Mouse (Mus musculus): ENCODE measurements at regions not wholly inside any gene's neighbourhood (a gene's known extent, or its start where the extent isn't known, plus 50 kb on each side); places are given as distances from the start of the nearest gene placed in this dataset.
"Not testable (repeated sequence)": the region's sequence is repeated elsewhere in the genome, so short reads cannot be mapped to it uniquely, and the experiment has no call there.

DNA sequence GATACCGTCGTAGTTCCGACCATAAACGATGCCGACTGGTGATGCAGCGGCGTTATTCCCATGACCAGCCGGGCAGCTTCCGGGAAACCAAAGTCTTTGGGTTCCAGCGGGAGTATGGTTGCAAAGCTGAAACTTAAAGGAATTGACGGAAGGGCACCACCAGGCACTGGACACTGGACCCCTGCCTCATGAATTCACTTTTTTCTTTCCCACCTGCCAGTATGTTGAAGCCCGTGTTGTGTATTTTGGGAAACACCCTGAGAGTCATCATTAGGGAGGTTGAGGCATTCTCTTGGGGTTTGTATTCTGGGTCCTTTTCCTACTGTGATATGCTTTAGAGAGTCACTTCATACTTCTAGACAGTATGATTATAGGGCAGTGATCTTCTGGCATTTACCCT is 197.9 kb downstream of the Samd9l start:
- not testable (repeated sequence) for H3K4me3 ChIP-seq (ENCODE audit: low read depth, low read length); H3K27ac ChIP-seq (ENCODE audit: insufficient read depth, low read depth, low read length); H3K4me1 ChIP-seq (ENCODE audit: control insufficient read depth, insufficient read depth, insufficient read length, low read length); H3K36me3 ChIP-seq (ENCODE audit: control insufficient read depth, insufficient read depth, low read length); H3K27me3 ChIP-seq (ENCODE audit: control insufficient read depth, insufficient read depth, low read length)
- WGBS: 54% methylated on average over 12 of the region's 12 CpGs

DNA sequence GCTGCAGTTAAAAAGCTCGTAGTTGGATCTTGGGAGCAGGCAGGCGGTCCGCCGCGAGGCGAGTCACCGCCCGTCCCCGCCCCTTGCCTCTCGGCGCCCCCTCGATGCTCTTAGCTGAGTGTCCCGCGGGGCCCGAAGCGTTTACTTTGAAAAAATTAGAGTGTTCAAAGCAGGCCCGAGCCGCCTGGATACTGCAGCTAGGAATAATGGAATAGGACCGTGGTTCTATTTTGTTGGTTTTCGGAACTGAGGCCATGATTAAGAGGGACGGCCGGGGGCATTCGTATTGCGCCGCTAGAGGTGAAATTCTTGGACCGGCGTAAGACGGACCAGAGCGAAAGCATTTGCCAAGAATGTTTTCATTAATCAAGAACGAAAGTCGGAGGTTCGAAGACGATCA is 198.3 kb downstream of the Samd9l start:
- Histone ChIP-seq H3K36me3 (ENCODE audit: control insufficient read depth, insufficient read depth, low read length) (no peaks in the 10 kb centered on the region), H3K27ac (ENCODE audit: insufficient read depth, low read depth, low read length) (no peak overlapping the region), H3K4me3 (ENCODE audit: low read depth, low read length) (no peak overlapping the region), H3K27me3 (ENCODE audit: control insufficient read depth, insufficient read depth, low read length) (no peaks in the 10 kb centered on the region), H3K4me1 (ENCODE audit: control insufficient read depth, insufficient read depth, insufficient read length, low read length) (no peaks in the 10 kb centered on the region)
- WGBS: 67% methylated on average over 33 of the region's 33 CpGs
- TF ChIP-seq POLR2A (IDR thresholded peaks at IDR 0.05; ENCODE audit: low read depth, low read length) (no peak), CTCF (IDR thresholded peaks at IDR 0.05; ENCODE audit: extremely low read depth, insufficient read length, insufficient replicate concordance, low read depth, low read length) (no peak)

DNA sequence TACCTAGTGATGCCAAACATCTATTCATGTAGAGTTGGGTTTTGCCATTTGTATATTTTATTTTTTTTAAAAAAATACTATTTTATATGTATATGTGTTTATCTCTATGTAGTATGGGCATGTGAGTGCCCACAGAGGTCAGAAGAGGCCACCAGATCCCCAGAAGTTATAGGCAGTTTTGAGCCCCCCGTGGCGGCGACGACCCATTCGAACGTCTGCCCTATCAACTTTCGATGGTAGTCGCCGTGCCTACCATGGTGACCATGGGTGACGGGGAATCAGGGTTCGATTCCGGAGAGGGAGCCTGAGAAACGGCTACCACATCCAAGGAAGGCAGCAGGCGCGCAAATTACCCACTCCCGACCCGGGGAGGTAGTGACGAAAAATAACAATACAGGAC is 198.8 kb downstream of the Samd9l start:
- not testable (repeated sequence) for H3K27me3 ChIP-seq (ENCODE audit: control insufficient read depth, insufficient read depth, low read length); H3K4me3 ChIP-seq (ENCODE audit: low read depth, low read length); H3K4me1 ChIP-seq (ENCODE audit: control insufficient read depth, insufficient read depth, insufficient read length, low read length); H3K36me3 ChIP-seq (ENCODE audit: control insufficient read depth, insufficient read depth, low read length); H3K27ac ChIP-seq (ENCODE audit: insufficient read depth, low read depth, low read length)
- 87% methylated on average over 18 of the region's 18 CpGs for WGBS

DNA sequence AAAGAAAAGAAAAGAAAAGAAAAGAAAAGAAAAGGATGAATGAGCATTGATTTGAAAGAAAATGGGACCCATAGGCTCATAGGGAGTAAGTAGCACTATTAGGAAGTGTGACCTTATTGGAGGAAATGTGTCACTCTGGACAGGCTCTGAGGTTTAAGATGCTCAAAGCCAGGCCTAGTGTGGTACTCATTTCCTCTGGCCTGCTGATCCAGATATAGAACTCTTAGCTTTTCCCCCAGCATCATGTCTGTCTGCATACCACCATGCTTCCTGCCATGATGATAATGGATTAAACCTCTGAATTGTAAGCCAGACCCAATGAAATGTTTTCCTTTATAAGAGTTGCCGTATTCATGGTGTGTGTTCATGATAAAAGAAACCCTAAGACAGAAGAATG is 206.9 kb downstream of the Samd9l start:
- not testable (repeated sequence) for H3K36me3 ChIP-seq (ENCODE audit: control insufficient read depth, insufficient read depth, low read length); H3K4me3 ChIP-seq (ENCODE audit: low read depth, low read length); H3K4me1 ChIP-seq (ENCODE audit: control insufficient read depth, insufficient read depth, insufficient read length, low read length); H3K27me3 ChIP-seq (ENCODE audit: control insufficient read depth, insufficient read depth, low read length); H3K27ac ChIP-seq (ENCODE audit: insufficient read depth, low read depth, low read length)
- 63% methylated on average over 1 of the region's 1 CpGs for WGBS

DNA sequence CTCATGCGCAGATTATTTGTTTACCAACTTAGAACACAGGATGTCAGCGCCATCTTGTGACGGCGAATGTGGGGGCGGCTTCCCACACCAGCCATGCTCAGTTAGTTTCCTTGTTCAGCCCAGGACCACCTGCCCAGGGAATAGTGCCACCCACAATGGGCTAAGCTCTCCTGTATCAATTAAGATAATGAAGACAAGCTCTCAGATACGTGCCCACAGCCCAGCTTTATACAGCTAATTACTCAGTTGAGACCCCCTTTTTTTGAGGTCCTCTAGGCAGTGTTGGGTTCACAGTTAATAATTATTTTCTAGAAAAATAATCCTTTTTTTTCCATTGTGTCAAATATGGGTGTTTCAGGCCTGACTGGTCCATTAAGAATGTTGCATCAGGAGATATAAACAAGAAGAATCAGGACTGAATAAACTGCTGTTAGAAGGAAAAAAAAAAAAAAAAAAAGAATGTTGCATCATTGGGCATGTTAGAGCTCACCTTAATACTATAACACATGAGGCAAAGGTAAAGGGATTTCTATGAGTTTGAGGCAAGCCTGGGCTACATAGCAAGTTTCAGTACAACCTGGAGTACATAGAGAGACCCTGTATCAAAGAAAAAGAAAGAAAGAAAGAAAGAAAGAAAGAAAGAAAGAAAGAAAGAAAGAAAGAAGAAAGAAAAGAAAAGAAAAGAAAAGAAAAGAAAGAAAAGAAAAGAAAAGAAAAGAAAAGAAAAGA is 207.5 kb downstream of the Samd9l start:
- 84% methylated on average over 6 of the region's 6 CpGs for WGBS
- not testable (repeated sequence) for H3K27ac ChIP-seq (ENCODE audit: insufficient read depth, low read depth, low read length); H3K36me3 ChIP-seq (ENCODE audit: control insufficient read depth, insufficient read depth, low read length); H3K4me3 ChIP-seq (ENCODE audit: low read depth, low read length); H3K27me3 ChIP-seq (ENCODE audit: control insufficient read depth, insufficient read depth, low read length); H3K4me1 ChIP-seq (ENCODE audit: control insufficient read depth, insufficient read depth, insufficient read length, low read length)

DNA sequence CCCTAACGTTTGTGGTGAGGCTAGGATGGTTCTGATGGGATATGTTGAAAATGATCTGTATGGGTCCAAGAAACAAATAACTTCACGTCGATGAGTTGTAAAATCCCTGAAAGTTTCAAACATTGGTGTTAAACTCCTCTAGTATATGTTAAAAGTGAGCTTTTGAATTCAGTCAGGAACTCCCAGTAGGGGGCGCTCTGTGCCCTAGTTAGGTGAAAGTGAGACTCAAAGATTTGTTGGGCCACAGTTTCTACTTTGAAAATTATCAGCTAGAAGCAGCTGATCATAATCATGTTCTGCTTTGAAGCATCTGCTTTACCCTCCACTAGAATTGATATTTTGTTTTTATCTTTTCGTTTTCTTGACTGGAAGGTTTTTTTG is 215.6 kb downstream of the Samd9l start:
- WGBS: 38% methylated on average over 5 of the region's 5 CpGs
- Histone ChIP-seq H3K36me3 (ENCODE audit: control insufficient read depth, insufficient read depth, low read length) (no peaks in the 10 kb centered on the region), H3K4me3 (ENCODE audit: low read depth, low read length) (no peak overlapping the region), H3K27me3 (ENCODE audit: control insufficient read depth, insufficient read depth, low read length) (no peaks in the 10 kb centered on the region), H3K4me1 (ENCODE audit: control insufficient read depth, insufficient read depth, insufficient read length, low read length) (0 out of 2 replicates have a peak, but pooled peaks cover 2% of the 10 kb centered on the region), H3K27ac (ENCODE audit: insufficient read depth, low read depth, low read length) (no peak overlapping the region)
- TF ChIP-seq POLR2A (IDR thresholded peaks at IDR 0.05; ENCODE audit: low read depth, low read length): no peak
- no peak for TF ChIP-seq CTCF (IDR thresholded peaks at IDR 0.05; ENCODE audit: extremely low read depth, insufficient read length, insufficient replicate concordance, low read depth, low read length)

DNA sequence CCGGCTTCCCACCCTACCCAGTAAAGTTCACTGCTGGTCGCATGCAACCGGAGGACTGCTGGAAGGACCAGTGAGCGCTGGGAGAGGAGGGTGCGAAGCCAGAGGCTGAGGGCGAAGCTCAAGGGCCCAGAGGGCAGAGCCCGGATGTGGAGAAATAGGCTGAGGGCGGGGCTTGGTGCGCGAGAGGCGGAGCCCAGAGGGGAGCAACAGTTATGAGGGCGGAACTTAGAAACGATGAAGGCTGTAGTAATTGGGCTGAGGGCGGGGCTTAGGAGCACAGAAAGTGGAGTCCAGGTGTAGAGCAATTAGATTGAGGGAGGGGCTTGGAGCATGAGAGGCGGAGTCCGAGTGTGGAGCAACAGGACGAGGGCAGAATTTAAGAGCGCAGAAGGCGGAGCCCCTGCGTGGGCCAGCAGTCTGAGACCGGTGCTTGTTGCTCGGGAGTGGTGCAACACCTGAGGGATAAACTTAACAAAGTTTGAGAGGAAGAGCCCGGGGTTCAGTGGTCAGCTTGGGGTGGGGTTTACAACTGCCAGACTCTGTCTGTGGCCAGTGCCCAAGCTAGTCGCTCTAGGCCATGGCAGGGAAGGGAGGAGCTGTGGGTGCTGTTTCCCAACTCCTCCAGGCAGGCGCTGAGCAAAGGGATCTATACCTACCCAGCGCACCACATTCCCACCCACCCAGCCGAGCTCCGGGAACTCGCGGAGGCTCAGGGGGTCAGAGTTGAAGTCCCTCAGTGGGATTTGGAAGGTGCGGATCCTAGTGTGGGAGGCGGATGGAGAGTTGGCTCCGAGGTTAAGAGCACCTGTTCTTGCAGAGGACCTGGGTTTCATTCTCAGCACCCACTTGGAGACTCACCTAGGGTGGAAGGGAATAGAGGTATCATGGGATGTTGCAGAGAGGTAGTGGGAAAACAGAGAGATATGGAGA is 216.2 kb downstream of the Samd9l start:
- 0 out of 2 replicates have a peak, but pooled peaks cover 2% of the 10 kb centered on the region for H3K4me1 ChIP-seq (ENCODE audit: control insufficient read depth, insufficient read depth, insufficient read length, low read length)
- no peak overlapping the region for H3K27ac ChIP-seq (ENCODE audit: insufficient read depth, low read depth, low read length)
- 42% methylated on average over 33 of the region's 33 CpGs for WGBS
- no peaks in the 10 kb centered on the region for H3K27me3 ChIP-seq (ENCODE audit: control insufficient read depth, insufficient read depth, low read length)
- TF ChIP-seq CTCF (IDR thresholded peaks at IDR 0.05; ENCODE audit: extremely low read depth, insufficient read length, insufficient replicate concordance, low read depth, low read length) (no peak), POLR2A (IDR thresholded peaks at IDR 0.05; ENCODE audit: low read depth, low read length) (no peak)
- no peaks in the 10 kb centered on the region for H3K36me3 ChIP-seq (ENCODE audit: control insufficient read depth, insufficient read depth, low read length)
- H3K4me3 ChIP-seq (ENCODE audit: low read depth, low read length): peak overlapping the region; percentile 0; the same call in 1 of the 2 replicates

DNA sequence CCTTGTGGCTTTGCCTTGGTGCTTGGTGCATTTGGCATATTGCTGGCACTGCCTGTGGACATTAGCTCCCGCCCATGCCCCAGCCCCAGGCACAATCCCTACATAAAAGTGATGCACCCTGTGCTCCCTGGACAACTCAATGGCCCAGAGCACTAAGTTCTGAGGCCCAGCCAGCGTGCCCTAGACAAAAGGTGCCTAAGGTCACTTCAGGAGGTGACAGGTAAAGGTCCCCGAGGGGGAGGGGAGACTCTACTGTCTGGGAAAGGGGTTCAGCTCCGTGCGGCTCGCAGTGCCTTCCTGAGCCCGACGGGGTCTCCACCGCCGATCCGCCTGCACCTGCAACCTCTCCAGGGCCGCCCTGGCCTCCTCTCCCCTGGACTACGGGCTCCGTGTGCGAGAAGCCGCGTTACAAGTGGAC is 216.9 kb downstream of the Samd9l start:
- not testable (repeated sequence) for H3K27me3 ChIP-seq (ENCODE audit: control insufficient read depth, insufficient read depth, low read length); H3K36me3 ChIP-seq (ENCODE audit: control insufficient read depth, insufficient read depth, low read length); H3K27ac ChIP-seq (ENCODE audit: insufficient read depth, low read depth, low read length); H3K4me1 ChIP-seq (ENCODE audit: control insufficient read depth, insufficient read depth, insufficient read length, low read length)
- peak overlapping the region; percentile 0; the same call in 1 of the 2 replicates for H3K4me3 ChIP-seq (ENCODE audit: low read depth, low read length)
- 39% methylated on average over 17 of the region's 17 CpGs for WGBS

DNA sequence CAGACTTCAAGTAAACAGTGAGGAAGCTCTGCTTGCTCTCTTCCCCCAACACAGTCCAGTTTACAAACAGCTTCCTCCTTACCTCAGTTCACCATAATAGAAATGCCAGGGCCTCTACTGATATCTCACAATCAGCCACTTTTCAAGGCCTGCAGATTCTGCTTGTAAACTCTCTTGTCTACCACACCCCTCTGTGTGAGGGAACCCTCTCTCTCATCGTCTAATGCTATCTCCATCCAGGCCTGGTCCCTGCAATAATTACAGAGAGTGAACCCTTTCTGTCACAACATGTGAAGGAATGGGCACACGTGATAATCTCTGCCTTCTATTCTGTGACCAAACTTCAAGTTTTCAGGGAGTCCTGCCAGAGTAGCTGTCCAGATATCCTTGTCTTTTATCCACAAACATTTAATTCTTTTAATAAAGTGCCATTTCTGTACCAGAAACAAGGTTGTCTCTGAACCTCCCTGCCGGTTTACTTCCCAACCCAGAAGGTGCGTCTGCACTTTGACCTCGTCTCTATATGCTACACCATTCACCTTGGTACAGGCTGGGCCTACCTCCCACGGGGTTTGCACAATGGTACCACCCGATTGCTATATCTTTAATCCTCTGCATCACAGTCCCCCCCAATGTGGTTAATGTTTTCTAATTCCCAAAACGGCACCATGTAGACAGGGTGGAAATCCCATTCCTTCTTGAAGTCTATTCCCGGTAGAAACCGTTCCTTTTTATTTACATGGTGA is 219.6 kb downstream of the Samd9l start:
- H3K4me3 ChIP-seq (ENCODE audit: low read depth, low read length); H3K27ac ChIP-seq (ENCODE audit: insufficient read depth, low read depth, low read length): not testable (repeated sequence)
- 57% methylated on average over 8 of the region's 10 CpGs for WGBS

DNA sequence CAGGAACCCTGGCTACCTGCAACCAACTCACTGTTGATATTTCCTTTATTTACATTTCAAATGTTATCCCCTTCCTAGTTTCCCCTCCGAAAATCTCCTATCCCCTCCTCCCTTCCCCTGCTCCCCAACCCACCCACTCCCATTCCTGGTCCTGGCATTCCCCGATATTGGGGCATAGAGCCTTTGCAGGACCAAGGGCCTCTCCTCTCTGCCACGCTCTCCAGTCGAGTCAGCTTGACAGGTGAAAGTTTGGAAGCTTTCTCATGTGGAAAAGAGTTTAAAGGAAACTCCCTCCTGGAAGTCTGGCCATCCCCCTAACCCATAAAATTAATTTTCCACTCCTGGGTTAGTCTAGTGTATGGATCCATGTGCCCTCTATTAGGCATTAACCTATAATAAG is 229.9 kb downstream of the Samd9l start:
- H3K27me3 ChIP-seq (ENCODE audit: control insufficient read depth, insufficient read depth, low read length); H3K27ac ChIP-seq (ENCODE audit: insufficient read depth, low read depth, low read length); H3K4me1 ChIP-seq (ENCODE audit: control insufficient read depth, insufficient read depth, insufficient read length, low read length); H3K36me3 ChIP-seq (ENCODE audit: control insufficient read depth, insufficient read depth, low read length); H3K4me3 ChIP-seq (ENCODE audit: low read depth, low read length): not testable (repeated sequence)
- 62% methylated on average over 3 of the region's 4 CpGs for WGBS

More for the DNA sequence above, 219.6 kb downstream of the Samd9l start:
- H3K4me1 ChIP-seq (ENCODE audit: control insufficient read depth, insufficient read depth, insufficient read length, low read length); H3K36me3 ChIP-seq (ENCODE audit: control insufficient read depth, insufficient read depth, low read length); H3K27me3 ChIP-seq (ENCODE audit: control insufficient read depth, insufficient read depth, low read length): not testable (repeated sequence)

Measured in small intestine, adult 2 months (tissue).